Mouse (Mus musculus) bone marrow, adult 2 months (tissue): ENCODE data around the gene Krt80. TPM values are rescaled to one million over a fixed set of nuclear protein-coding genes. Genes with fewer than 3 reads are reported as not detected.
A peak's percentile ranks its signal among the peaks of the same experiment; 100 is the strongest.

Experiments
- H3K27ac ChIP-seq: fragments of 200-500 bp; 2 replicates; pipeline ENCODE4 v1.5.1; 2012; ENCODE audit warnings: low read depth, mild to moderate bottlenecking, control low read depth, inconsistent platforms, low read length; ENCODE audit not compliant: control insufficient read depth, poor library complexity, insufficient read depth
- H3K4me1 ChIP-seq: fragments of 200-500 bp; 2 replicates; pipeline ENCODE4 v1.6.1; 2011; ENCODE audit warnings: low read length; ENCODE audit not compliant: control insufficient read depth, insufficient read depth
- H3K4me3 ChIP-seq: fragments of 200-500 bp; replicated peaks from 2 replicates; pipeline ENCODE3; 2011; ENCODE audit warnings: mild to moderate bottlenecking, low read depth, low read length, control low read depth; ENCODE audit not compliant: control insufficient read depth
- CTCF ChIP-seq: fragments of 200-500 bp; IDR thresholded peaks from 2 replicates; pipeline ENCODE4 v1.5.1; 2011; ENCODE audit warnings: low read length, control low read depth; ENCODE audit not compliant: control insufficient read depth, insufficient read depth
- POLR2A ChIP-seq: fragments of 200-500 bp; IDR thresholded peaks from 2 replicates; pipeline ENCODE4 v1.6.1; 2011; ENCODE audit warnings: low read depth, mild to moderate bottlenecking, control low read depth, low read length, borderline replicate concordance; ENCODE audit not compliant: control insufficient read depth
- WGBS: fragments of 180-500 bp; shearing (Covaris S2); methylation state at CpG from one replicate; pipeline ENCODE4 v1.1.7; 2018; 5-methylcytosine and 5-hydroxymethylcytosine counted together
- polyA plus RNA-seq: library from polyadenylated mRNA; stranded (reverse); fragments of >200 nt; gene quantifications from 2 replicates; pipeline ENCODE4 v1.2.4, GENCODE M21; 2011; ENCODE audit warnings: low replicate concordance; ENCODE audit not compliant: missing spikeins, insufficient read depth, insufficient read length

The Krt80 gene
- 1.3 and 3.5 TPM in 2 replicates for polyA plus RNA-seq

DNA sequence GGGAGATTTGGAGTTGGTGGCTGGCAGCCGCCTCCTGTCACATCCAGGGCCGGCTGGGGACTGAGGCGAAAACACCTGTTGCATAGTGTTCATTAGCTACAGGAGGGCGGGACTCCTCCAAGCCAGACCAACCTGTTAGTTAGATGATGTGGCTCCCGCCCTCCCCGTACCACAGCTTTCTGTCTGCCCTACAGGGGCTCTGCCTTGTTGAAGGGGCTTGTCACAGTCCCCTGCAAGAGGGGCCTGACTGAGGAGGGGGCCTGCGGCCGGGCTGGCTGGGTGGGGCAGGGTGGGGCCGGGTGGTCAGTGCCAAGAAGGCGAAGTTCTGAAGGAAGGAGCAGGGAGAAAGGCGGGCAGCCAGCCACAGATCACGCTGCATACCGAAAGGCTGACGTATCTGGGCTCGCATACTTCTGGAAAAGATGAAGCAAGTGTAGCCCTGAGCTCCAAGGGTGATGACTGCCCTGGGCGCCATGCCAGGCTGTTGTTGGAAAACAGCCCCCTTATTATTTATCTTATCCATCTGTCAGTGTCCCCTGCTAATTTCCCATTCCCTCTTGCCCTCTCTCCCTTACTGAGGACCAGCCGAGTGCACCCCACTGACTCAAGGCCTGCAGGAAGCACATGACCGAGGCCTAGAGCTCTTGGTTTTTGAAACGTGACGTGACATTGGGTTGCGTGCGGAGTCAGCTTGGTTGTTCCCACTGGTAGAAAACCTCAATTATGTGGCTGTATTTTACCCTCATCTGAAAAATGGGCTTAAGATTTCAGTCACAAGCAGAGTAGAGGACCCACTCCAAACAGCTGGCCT lies at the start of gene Krt80:
Gene Krt80, minus strand, starts transcription at position 62 of the 811 bp plus-strand sequence.
- TF ChIP-seq CTCF = no peak
- no peak for TF ChIP-seq POLR2A
- H3K4me3 ChIP-seq = no peak within 1 kb of the TSS
- peak within 1 kb of the TSS; percentile 86 for H3K27ac ChIP-seq
- H3K4me1 ChIP-seq = peaks cover 11% of the 10 kb centered on the region
- WGBS = 80% methylated on average over 22 of the region's 22 CpGs

DNA sequence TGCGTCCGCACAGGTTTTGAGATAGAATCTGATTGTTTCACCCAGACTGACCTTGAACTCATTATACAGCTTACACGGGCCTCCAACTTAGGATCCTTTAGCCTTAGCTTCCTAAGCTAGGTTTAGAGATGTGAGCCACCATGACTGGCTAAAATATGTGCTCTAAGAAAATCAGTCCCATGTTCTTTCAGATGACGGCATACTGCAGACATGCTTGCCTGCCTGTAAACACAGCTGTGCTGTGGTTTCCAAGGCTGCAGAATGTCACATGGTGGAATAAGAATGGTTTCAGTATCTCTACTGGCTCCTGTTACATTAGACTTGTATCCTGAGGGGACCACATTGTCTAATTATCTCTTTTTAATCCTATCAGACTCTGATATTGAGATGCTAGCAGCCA lies 49.0 kb upstream of the Krt80 start:
- TF ChIP-seq POLR2A (no peak), CTCF (no peak)
- 79% methylated on average over 4 of the region's 4 CpGs for WGBS

DNA sequence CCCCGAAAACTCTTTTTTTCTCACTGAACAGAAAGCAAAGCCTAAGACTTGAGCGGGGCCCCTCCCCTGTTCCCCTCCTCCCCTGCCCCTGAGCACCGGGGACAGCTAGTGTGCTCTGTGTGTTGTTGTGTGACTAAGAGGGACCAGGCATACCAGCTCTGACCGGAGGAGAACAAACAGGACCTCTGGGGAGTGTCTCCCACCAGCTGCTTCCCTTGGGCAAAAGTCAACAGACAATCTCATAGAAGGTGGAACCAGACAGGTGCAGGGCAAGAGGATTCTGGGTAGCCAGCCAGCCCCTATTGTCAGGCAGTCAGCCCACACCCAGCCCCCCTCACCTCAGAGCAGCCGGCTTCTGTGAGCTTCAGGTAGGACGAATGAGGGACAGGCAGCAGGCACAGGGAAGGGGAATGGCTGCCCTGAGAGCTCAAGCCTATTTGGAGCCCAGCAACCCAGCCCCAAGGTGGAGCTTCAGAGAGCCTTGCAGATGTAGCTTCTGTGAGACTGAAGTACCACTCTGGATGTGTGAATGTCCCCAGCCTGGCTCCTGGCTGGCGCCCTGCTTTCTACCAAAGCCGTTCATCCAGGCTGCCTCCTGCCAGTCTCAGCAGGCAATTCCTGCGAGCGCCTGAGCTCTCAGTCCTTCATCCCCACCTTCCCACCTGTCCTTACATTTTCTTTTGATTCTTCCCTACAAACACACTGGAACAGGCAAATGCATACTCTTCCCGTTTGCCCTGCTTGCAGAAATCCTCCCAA lies 45.0 kb upstream of the Krt80 start:
- 65% methylated on average over 11 of the region's 11 CpGs for WGBS
- H3K27ac ChIP-seq = no peak overlapping the region
- H3K4me1 ChIP-seq = no peaks in the 10 kb centered on the region; the same call in 1 of the 2 replicates
- no peak for TF ChIP-seq POLR2A
- no peak for TF ChIP-seq CTCF
- H3K4me3 ChIP-seq = no peak overlapping the region

More for the DNA sequence above, 49.0 kb upstream of the Krt80 start:
- Histone ChIP-seq H3K27ac (no peak overlapping the region), H3K4me3 (no peak overlapping the region), H3K4me1 (no peaks in the 10 kb centered on the region)

DNA sequence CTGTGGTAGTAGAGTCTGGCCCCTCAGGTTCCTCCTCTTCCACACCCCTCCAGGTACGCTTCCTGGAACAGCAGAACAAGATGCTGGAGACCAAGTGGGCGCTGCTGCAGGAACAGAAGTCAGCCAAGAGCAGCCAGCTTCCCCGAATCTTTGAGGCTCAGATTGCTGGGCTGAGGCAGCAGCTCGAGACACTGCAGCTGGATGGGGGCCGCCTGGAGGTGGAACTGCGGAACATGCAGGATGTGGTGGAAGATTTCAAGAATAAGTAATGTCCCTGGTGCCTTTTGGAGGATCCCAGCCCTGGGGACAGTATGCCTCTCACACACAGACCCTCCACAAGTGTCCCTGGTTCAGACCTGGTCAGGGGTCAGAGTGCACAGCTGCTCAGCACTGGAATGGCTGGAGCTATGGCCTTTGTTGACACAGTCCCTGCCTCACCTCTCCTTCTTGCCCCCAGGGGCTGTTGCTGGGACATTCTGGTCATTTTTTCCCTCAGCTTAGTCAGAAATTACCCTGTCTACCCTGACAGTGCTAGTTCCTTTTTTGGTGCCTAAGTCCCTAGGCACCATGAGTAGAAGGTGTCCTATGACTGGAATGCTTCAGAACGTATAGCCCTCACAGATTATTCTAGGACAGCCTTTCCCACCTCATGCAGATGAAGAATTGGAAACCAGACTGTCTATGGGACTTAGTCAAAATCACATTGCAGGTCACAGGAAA lies 44.1 kb upstream of the Krt80 start:
- TF ChIP-seq POLR2A = no peak
- no peak for TF ChIP-seq CTCF
- WGBS = 50% methylated on average over 7 of the region's 7 CpGs
- Histone ChIP-seq H3K4me3 (no peak overlapping the region), H3K4me1 (no peaks in the 10 kb centered on the region; the same call in 1 of the 2 replicates), H3K27ac (no peak overlapping the region)

DNA sequence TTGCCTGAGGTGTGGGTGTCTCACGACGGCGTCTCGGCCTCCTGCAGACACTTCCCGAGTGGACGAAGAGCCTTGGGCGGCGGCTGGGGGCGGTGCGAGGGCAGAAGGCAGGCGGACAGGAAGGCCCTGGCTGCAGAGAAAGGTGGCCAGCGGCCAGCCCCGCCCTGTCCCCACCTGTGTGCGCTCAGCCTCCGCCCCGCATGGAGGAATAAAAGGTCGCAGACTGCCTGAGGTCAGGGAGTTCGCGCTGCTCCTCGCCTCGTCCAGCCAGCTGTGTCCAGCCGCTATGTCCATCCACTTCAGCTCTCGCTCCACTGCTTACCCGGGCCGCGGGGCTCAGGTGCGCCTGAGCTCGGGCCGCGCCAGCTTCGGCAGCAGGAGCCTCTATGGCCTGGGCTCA lies 42.2 kb upstream of the Krt80 start:
- Histone ChIP-seq H3K4me3 (no peak overlapping the region), H3K4me1 (no peaks in the 10 kb centered on the region; the same call in 1 of the 2 replicates), H3K27ac (no peak overlapping the region)
- TF ChIP-seq CTCF (no peak), POLR2A (no peak)
- WGBS = 91% methylated on average over 31 of the region's 31 CpGs

DNA sequence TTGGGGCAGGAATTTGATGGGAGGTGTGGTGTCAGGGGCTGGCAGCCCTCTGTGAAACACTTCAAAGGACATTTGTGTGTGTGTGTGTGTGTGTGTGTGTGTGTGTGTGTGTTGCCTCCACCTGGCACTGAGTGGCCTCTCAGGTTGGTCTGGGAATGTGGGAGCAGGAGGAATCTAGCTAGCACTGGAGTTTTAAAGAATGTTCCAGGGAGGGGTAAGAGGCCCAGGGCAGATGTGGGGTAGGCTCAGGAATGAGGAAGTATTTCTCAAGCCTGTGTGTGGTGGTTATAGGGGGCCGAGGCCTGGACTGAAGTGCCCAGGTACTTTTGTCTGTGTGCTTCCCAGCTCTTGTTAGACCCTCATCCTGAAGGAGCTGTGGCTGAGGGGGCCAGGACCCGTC lies 40.8 kb upstream of the Krt80 start, which contains the start of gene Krt7:
Gene Krt7, plus strand, starts transcription at position 269 of the 400 bp plus-strand sequence.
- Histone ChIP-seq H3K4me1 (no peaks in the 10 kb centered on the region; the same call in 1 of the 2 replicates), H3K27ac (no peak within 1 kb of the TSS), H3K4me3 (no peak within 1 kb of the TSS)
- WGBS = 8% methylated on average over 2 of the region's 2 CpGs
- no peak for TF ChIP-seq POLR2A
- TF ChIP-seq CTCF = no peak

DNA sequence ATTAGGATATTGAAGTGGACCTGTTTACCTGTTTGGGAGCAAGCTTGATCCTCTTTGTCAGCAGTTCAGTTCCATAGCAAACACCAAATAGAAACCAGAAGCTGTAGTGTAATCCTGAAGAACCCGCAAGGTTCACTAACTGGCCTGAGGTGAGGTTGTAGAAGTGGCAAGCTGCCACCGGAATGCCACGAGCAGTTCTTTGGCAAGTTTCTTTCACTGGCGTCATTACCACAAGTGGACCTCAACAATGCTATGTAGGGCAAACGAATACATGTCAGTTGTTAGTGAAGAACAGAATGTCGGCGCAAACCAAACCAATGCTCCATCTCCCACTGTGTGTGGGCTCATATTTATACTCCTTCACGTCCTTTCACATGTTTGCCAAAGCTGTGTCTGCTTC lies 28.3 kb upstream of the Krt80 start:
- Histone ChIP-seq H3K27ac (no peak overlapping the region), H3K4me3 (no peak overlapping the region), H3K4me1 (no peaks in the 10 kb centered on the region)
- WGBS = 56% methylated on average over 8 of the region's 8 CpGs
- TF ChIP-seq CTCF = no peak
- TF ChIP-seq POLR2A = no peak

DNA sequence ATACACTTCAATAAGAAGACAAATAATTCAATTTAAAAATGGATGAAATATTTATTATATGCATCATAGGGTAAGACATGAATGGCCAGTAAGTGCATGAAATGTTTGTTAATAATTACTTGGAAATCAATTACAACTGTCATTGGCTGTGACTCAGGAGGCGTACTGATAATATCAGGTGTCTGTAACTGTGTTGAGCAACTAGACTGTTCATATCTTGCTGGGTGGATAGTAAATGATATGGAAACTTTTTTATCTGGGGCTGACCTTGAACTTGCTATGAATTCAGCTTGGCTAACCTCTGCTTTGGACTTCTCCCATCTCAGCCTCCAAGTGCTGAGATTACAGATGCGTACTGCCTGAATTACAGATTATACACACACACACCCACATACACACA lies 27.7 kb upstream of the Krt80 start:
- TF ChIP-seq CTCF = no peak
- no peak for TF ChIP-seq POLR2A
- Histone ChIP-seq H3K27ac (no peak overlapping the region), H3K4me1 (no peaks in the 10 kb centered on the region), H3K4me3 (no peak overlapping the region)
- 63% methylated on average over 2 of the region's 2 CpGs for WGBS
